Mouse (Mus musculus): ENCODE measurements at regions not wholly inside any gene's neighbourhood (a gene's known extent, or its start where the extent isn't known, plus 50 kb on each side); places are given as distances from the start of the nearest gene placed in this dataset.

DNA sequence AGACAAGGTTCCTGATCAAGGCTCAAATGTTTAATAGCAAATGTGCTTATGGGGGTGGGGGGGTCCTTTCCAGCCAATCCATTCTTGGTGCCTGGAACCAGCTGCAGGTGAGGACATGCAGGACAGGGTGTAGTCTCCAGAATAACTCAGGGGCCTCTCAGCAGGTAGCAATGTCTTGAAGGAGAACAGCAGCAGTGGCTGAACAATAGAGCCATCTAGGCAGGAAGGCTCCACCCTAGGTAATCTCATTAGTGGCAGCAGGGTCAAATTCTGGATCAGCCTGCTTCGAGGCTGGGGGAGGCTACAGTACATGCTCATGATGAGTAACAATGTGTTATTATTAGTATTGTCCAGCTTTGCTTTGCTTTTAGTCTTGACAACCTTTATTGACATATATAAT lies 1055.9 kb upstream of the Aga start:
- TF ChIP-seq MAFK (IDR thresholded peaks at IDR 0.05; ENCODE audit: insufficient read depth, low read depth, low read length) (no peak), HCFC1 (IDR thresholded peaks at IDR 0.05; ENCODE audit: borderline replicate concordance, insufficient read depth, low read length) (no peak)

Data from ES-E14 (cell line).